Mouse (Mus musculus) right cerebral cortex, postnatal 4 days (tissue): ENCODE measurements around the gene Pde6b.

Experiments used
- DNase-seq: peaks from one replicate; pipeline ENCODE4 v3.0.0-alpha.2; 2022

The Pde6b gene

DNA sequence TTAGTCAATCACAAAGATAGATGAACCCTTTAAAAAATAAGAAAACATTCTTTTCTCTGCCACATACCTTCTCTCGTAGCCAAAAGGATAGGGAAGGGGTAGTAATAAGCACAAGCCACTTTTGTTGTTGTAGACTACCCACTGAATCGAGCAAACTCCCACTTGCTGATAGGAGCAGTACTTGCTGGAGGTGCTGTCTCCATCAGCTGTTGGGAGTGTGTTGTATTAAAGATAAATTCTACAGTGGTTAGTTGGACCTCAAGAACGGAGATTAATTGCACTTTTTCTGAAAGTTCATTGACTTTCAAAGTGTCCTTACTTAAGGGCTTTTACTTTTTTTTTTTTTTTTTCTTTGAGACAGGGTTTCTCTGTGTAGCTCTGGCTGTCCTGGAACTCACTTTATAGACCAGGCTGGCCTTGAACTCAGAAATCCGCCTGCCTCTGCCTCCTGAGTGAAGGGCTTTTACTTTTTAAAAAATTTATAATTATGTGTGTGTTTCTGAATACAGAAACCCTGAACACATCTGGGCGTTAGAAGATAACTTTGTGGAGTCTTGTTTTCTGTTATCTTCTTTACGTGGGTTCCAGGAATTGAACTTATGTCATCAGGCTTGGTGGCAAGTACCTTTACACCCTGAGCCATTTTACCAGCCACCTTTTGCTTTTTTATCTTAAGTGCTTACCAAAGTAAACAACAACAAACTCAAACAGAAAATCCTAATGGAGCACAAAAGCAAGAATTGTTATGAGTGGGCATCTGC lies 77.1 kb downstream of the Pde6b start:
- no peak for DNase-seq

DNA sequence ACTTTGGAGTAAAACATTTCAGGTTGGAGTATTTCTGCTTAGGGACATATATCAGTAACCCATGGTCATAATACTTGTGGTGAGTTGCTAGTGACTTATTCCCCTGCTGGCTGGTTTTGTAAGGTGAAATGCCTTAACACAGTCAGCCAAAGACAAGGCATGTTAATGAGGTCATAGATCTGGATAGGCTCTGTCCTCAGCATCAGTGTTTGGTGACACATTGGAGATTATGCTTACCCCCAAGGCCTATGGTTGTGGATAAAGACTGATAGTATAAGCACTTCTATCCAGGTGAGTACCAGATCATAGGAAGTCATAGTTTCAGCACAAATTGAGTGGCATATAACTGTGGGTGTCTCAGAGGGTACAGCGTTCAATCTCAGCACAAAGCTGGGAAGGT lies 78.5 kb downstream of the Pde6b start:
- no peak for DNase-seq

DNA sequence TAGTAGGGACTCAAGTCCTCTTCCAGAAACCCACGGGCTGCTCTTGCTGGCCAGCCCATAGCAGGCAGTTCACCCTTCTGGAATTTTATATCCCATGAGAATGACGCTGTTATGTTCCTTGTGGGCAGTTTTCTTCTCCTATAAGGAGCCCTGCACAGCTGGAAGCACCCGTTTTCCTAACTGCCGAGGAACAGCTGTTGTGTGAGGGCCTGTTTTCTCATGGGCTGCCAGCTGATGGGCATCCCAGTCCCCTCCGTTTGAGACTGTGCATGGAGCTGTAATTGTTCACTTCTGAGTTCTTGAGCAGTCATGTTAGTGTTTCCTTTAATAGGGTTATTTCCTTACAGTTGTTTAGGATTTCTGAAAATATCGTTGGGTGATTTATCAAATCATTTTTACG lies 81.4 kb downstream of the Pde6b start:
- DNase-seq = no peak

DNA sequence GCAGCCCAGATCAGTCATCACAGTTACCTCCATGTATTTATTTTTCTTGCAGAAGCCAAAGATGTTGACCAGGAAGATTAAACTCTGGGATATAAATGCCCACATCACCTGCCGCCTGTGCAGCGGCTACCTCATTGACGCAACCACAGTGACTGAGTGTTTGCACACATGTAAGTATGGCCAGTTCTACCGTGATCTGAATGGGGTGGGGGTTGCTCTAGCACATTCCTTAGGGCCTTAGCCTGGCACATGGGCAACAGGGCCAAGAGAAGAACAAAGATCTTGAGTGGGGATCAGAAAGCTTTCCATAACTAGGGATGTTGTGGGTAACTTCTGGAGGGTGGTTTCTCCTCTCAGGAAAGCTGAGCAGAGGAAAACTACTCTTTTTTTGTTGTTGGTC lies 85.5 kb downstream of the Pde6b start:
- DNase-seq = no peak

DNA sequence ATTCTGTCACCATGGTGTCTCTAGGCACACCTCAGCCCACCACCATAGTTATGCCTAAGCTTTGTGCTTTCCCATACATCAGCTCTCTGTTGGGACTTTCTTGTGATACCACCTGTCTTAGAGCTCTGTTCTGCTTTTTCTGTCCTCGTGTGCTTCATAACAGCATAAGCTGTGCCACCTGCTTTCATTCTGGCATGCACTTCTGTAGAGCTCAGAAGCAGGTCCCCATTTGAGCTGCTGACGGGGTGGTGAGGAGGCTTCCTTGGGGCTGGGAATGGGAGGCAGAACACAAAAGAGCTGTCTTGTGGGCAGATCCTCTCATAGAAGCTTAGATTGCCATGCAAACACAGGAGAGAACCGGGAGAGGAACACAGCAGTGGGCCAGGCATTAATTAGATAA lies 87.8 kb downstream of the Pde6b start:
- DNase-seq = no peak
